Mouse (Mus musculus) limb, embryonic 12.5 days (tissue): ENCODE results near the gene Pbx1. TPM values are rescaled to one million over a fixed set of nuclear protein-coding genes. Genes with fewer than 3 reads are reported as not detected.

Experiments
- ATAC-seq: fragments of 200-750 bp; cut with Nextera tagmentation; 2 replicates; pipeline ENCODE4 v1.8.0; 2017; ENCODE audit warnings: low read depth, moderate TSS enrichment; ENCODE audit not compliant: insufficient number of reproducible peaks, insufficient read depth, low FRiP score, low TSS enrichment
- H3K27ac ChIP-seq: fragments of 300-500 bp; sonication (generic); 2 replicates; pipeline ENCODE4 v1.5.1; 2016; ENCODE audit warnings: mild to moderate bottlenecking, moderate library complexity
- H3K27me3 ChIP-seq: fragments of 300-500 bp; sonication (generic); 2 replicates; pipeline ENCODE4 v1.6.1; 2016; ENCODE audit warnings: mild to moderate bottlenecking, moderate library complexity
- H3K36me3 ChIP-seq: fragments of 300-500 bp; sonication (generic); 2 replicates; pipeline ENCODE4 v1.6.1; 2016; ENCODE audit warnings: mild to moderate bottlenecking, moderate library complexity
- H3K4me1 ChIP-seq: fragments of 300-500 bp; sonication (generic); replicated peaks from 2 replicates; pipeline ENCODE4 v1.6.1; 2016
- H3K4me2 ChIP-seq: fragments of 300-500 bp; sonication (generic); 2 replicates; pipeline ENCODE4 v1.6.1; 2016; ENCODE audit warnings: mild to moderate bottlenecking, moderate library complexity
- H3K4me3 ChIP-seq: fragments of 300-500 bp; sonication (generic); replicated peaks from 2 replicates; pipeline ENCODE4 v1.5.1; 2016; ENCODE audit warnings: mild to moderate bottlenecking
- H3K9ac ChIP-seq: fragments of 300-500 bp; sonication (generic); replicated peaks from 2 replicates; pipeline ENCODE4 v1.6.1; 2016; ENCODE audit warnings: mild to moderate bottlenecking, moderate library complexity
- H3K9me3 ChIP-seq: fragments of 300-500 bp; sonication (generic); 2 replicates; pipeline ENCODE4 v1.6.1; 2016; ENCODE audit warnings: mild to moderate bottlenecking, moderate library complexity
- WGBS: fragments of 180-500 bp; shearing (Covaris S2); methylation state at CpG from one replicate; pipeline ENCODE4 v1.1.7; 2016; 5-methylcytosine and 5-hydroxymethylcytosine counted together
- polyA plus RNA-seq: library from polyadenylated mRNA; unstranded; fragments of >200 nt; fragmentation: Nextera tagmentation; extraction: Ambion mirVana; gene quantifications from 2 replicates; pipeline ENCODE4 v1.2.1, GENCODE M21; 2016

Pbx1 gene
- polyA plus RNA-seq, 1 experiment from 2014 or later, result 32.9 TPM

DNA sequence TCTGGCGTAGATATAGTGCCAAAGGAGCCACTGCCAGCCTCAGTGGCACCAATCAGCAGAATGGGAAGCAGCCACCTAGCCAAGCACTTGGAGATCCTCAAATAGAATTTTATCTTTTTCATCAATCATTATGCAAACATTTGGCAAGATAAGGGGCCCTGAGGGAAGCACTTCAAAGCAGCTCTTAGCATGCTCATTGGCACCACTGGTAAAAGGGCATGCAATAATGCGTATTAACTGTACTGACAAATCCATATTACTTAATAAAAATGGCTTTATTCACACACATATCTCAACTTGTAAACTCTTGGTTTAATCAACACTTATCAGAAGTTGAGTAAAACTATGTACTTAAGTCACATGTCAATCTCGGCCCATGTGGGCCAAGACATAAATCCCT lies 1.6 kb upstream of the Pbx1 start:
- H3K27me3 ChIP-seq, result no peaks in the 10 kb centered on the region
- 0 out of 2 replicates have a peak, but pooled peaks cover 5% of the 10 kb centered on the region for H3K4me1 ChIP-seq
- H3K9me3 ChIP-seq, result no peaks in the 10 kb centered on the region
- no peaks in the 10 kb centered on the region for H3K36me3 ChIP-seq
- H3K4me3 ChIP-seq, result no peak overlapping the region
- no peak overlapping the region for H3K9ac ChIP-seq
- H3K4me2 ChIP-seq, result no peak overlapping the region
- no peak overlapping the region for H3K27ac ChIP-seq
- ATAC-seq, result no peak
- 96% methylated on average over 3 of the region's 3 CpGs for WGBS

GRCm38 (mm10) chr1:168432281-168432725 lies 233 bp upstream of the Pbx1 start:
- H3K9me3 ChIP-seq, result no peaks in the 10 kb centered on the region
- H3K27me3 ChIP-seq, result no peaks in the 10 kb centered on the region
- H3K4me3 ChIP-seq, result peak overlapping the region; percentile 80
- no peaks in the 10 kb centered on the region for H3K36me3 ChIP-seq
- peaks cover 19% of the 10 kb centered on the region for H3K4me1 ChIP-seq
- peak; percentile 99 for ATAC-seq
- under 1% methylated on average over 21 of the region's 22 CpGs for WGBS
- H3K27ac ChIP-seq, result peak overlapping the region; percentile 98
- H3K9ac ChIP-seq, result no peak overlapping the region; the same call in 1 of the 2 replicates
- H3K4me2 ChIP-seq, result peak overlapping the region; percentile 67

- Histone ChIP-seq H3K4me3 (peak overlapping the region; percentile 80), H3K36me3 (no peaks in the 10 kb centered on the region), H3K27ac (peak overlapping the region; percentile 98), H3K9me3 (no peaks in the 10 kb centered on the region), H3K27me3 (no peaks in the 10 kb centered on the region), H3K9ac (peak overlapping the region; percentile 90), H3K4me1 (peaks cover 24% of the 10 kb centered on the region), H3K4me2 (peak overlapping the region; percentile 67)
- WGBS, result under 1% methylated on average over 11 of the region's 14 CpGs
- peak; percentile 91 for ATAC-seq
Observed at GRCm38 (mm10) chr1:168431711-168432231, 299 bp downstream of the Pbx1 start.

GRCm38 (mm10) chr1:168430868-168431710 lies 981 bp downstream of the Pbx1 start:
- peaks cover 5% of the 10 kb centered on the region; the same call in 1 of the 2 replicates for H3K27me3 ChIP-seq
- H3K36me3 ChIP-seq, result no peaks in the 10 kb centered on the region
- H3K9me3 ChIP-seq, result no peaks in the 10 kb centered on the region
- H3K27ac ChIP-seq, result peak overlapping the region; percentile 98
- peak overlapping the region; percentile 80 for H3K4me3 ChIP-seq
- peak overlapping the region; percentile 90 for H3K9ac ChIP-seq
- ATAC-seq, result no peak
- WGBS, result under 1% methylated on average over 37 of the region's 37 CpGs
- H3K4me1 ChIP-seq, result peaks cover 30% of the 10 kb centered on the region
- peak overlapping the region; percentile 67 for H3K4me2 ChIP-seq

- peaks cover 40% of the 10 kb centered on the region for H3K4me1 ChIP-seq
- peak overlapping the region; percentile 80 for H3K4me3 ChIP-seq
- 5% methylated on average over 5 of the region's 5 CpGs for WGBS
- no peaks in the 10 kb centered on the region for H3K36me3 ChIP-seq
- peak overlapping the region; percentile 67 for H3K4me2 ChIP-seq
- H3K27me3 ChIP-seq, result peaks cover 9% of the 10 kb centered on the region; the same call in 1 of the 2 replicates
- H3K9me3 ChIP-seq, result no peaks in the 10 kb centered on the region
- no peak for ATAC-seq
- peak overlapping the region; percentile 90 for H3K9ac ChIP-seq
- H3K27ac ChIP-seq, result peak overlapping the region; percentile 45; the same call in 1 of the 2 replicates
Observed at GRCm38 (mm10) chr1:168429856-168430644, 2.0 kb downstream of the Pbx1 start.

- no peak for ATAC-seq
- H3K36me3 ChIP-seq, result no peaks in the 10 kb centered on the region
- H3K27ac ChIP-seq, result peak overlapping the region; percentile 72; the same call in 1 of the 2 replicates
- H3K9ac ChIP-seq, result peak overlapping the region; percentile 90
- peaks cover 9% of the 10 kb centered on the region; the same call in 1 of the 2 replicates for H3K27me3 ChIP-seq
- H3K4me2 ChIP-seq, result peak overlapping the region; percentile 67
- peaks cover 46% of the 10 kb centered on the region for H3K4me1 ChIP-seq
- 5% methylated on average over 5 of the region's 5 CpGs for whole genome bisulfite sequencing
- H3K9me3 ChIP-seq, result no peaks in the 10 kb centered on the region
- H3K4me3 ChIP-seq, result peak overlapping the region; percentile 80
Observed at GRCm38 (mm10) chr1:168429406-168429805, 2.7 kb downstream of the Pbx1 start.

GRCm38 (mm10) chr1:168428255-168428654 lies 3.8 kb downstream of the Pbx1 start:
- H3K27me3 ChIP-seq, result peaks cover 9% of the 10 kb centered on the region; the same call in 1 of the 2 replicates

GRCm38 (mm10) chr1:168427596-168427995 lies 4.5 kb downstream of the Pbx1 start:
- peak overlapping the region; percentile 80 for H3K4me3 ChIP-seq
- 7% methylated on average over 4 of the region's 4 CpGs for WGBS
- H3K4me1 ChIP-seq, result peaks cover 60% of the 10 kb centered on the region

More at GRCm38 (mm10) chr1:168428255-168428654, 3.8 kb downstream of the Pbx1 start:
- Histone ChIP-seq H3K4me2 (peak overlapping the region; percentile 67), H3K9me3 (no peaks in the 10 kb centered on the region), H3K4me1 (peaks cover 57% of the 10 kb centered on the region), H3K4me3 (peak overlapping the region; percentile 80), H3K9ac (peak overlapping the region; percentile 48), H3K36me3 (no peaks in the 10 kb centered on the region), H3K27ac (no peak overlapping the region)
- no peak for ATAC-seq
- WGBS, result 18% methylated on average over 6 of the region's 6 CpGs

GRCm38 (mm10) chr1:168426900-168427299 lies 5.2 kb downstream of the Pbx1 start:
- Histone ChIP-seq H3K4me1 (peaks cover 60% of the 10 kb centered on the region), H3K27ac (no peak overlapping the region)
- 24% methylated on average over 9 of the region's 9 CpGs for WGBS

More at GRCm38 (mm10) chr1:168427596-168427995, 4.5 kb downstream of the Pbx1 start:
- Histone ChIP-seq H3K9ac (peak overlapping the region; percentile 24; the same call in 1 of the 2 replicates), H3K9me3 (no peaks in the 10 kb centered on the region), H3K27me3 (peaks cover 9% of the 10 kb centered on the region; the same call in 1 of the 2 replicates), H3K27ac (no peak overlapping the region), H3K36me3 (no peaks in the 10 kb centered on the region), H3K4me2 (peak overlapping the region; percentile 67)
- ATAC-seq, result no peak

DNA sequence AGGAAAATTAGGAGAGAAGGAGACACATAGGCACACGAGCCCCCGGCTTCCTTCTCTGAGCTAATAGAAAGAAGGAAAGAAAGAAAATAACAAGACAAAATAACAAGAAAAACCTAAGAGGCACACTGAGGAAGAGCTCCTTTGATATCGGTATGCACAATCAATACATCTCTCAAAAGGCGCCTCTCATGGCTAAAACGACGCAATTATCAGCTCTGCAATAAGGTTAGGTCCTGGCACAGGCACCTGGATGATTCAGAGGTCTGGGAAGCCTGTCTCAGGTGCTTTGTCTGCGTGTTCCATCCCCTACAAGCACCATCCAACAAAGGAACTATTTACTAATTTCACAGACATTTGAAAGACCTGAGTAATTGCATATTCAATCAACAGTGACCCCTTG lies 5.8 kb downstream of the Pbx1 start:
- H3K4me3 ChIP-seq, result peak overlapping the region; percentile 21; the same call in 1 of the 2 replicates
- no peak overlapping the region for H3K27ac ChIP-seq
- no peak for ATAC-seq
- H3K4me1 ChIP-seq, result peaks cover 60% of the 10 kb centered on the region
- H3K27me3 ChIP-seq, result peaks cover 9% of the 10 kb centered on the region; the same call in 1 of the 2 replicates
- 47% methylated on average over 7 of the region's 7 CpGs for WGBS
- no peaks in the 10 kb centered on the region for H3K9me3 ChIP-seq
- no peak overlapping the region; the same call in 1 of the 2 replicates for H3K9ac ChIP-seq
- H3K4me2 ChIP-seq, result peak overlapping the region; percentile 67
- H3K36me3 ChIP-seq, result peaks cover 10% of the 10 kb centered on the region; the same call in 1 of the 2 replicates

More at GRCm38 (mm10) chr1:168426900-168427299, 5.2 kb downstream of the Pbx1 start:
- ATAC-seq, result no peak
- H3K4me2 ChIP-seq, result peak overlapping the region; percentile 67
- H3K9me3 ChIP-seq, result no peaks in the 10 kb centered on the region
- H3K4me3 ChIP-seq, result peak overlapping the region; percentile 80
- H3K36me3 ChIP-seq, result peaks cover 5% of the 10 kb centered on the region; the same call in 1 of the 2 replicates
- H3K9ac ChIP-seq, result peak overlapping the region; percentile 24; the same call in 1 of the 2 replicates
- peaks cover 9% of the 10 kb centered on the region; the same call in 1 of the 2 replicates for H3K27me3 ChIP-seq
